Mouse (Mus musculus): ENCODE measurements at regions not wholly inside any gene's neighbourhood (a gene's known extent, or its start where the extent isn't known, plus 50 kb on each side); places are given as distances from the start of the nearest gene placed in this dataset.

DNA sequence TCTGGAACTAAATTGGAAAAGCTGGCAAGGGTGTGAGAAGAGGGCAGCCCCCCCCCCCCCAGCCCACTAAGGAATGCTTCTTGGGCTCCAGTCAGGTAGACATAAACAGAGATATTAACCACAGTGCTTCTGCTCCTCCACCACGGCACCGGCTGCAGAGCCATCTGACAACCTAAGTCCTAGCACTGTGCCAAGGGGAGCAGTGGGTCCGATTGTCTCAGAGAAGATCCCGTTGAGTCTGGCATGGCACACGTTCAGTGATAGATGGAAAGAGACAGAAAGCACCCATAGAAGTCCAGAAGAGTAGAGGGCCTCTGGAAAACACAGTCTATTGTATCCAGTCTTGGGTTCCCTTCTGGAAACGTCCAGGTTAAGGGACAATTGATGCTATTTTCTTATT is 241.4 kb upstream of the Arglu1 start:
- DNase-seq (ENCODE audit: low spot score in 2 of 2), result no peak

DNA sequence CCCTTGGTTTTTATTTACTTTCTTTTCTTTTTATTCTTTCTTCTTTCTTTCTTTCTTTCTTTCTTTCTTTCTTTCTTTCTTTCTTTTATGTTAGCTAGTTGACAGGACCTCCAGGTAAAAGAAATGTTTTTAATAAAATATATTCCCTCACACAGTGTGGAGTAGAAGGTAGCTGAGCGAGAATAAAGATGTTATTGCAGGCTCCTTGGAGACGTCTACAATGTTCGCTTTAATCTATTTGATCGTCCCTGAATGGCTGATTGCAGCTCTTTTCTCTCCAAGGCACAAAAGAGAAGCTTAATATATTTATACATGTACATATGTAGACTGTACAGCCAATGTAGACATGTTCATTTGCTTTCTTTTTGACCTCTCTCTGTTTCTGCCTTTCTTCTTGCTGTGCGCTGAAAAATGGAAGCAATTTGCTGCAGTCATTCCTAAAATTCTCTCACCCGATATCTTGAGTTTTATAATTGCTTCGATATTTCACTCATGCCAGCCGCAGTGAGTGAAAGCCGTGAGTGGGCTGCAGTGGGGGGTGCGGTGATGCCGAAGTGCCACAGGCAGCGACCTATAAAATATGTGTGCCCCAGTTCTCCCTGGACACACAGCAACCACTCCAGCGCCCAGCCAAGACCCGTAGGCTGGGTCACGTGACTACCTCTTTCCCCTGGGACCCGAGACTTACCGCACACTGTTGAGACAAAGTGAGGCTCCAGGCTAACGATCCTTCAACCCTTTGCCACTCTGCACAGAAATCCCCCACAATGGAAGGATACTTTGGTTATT is 237.9 kb upstream of the Arglu1 start:
- DNase-seq (ENCODE audit: low spot score in 2 of 2), result no peak

- DNase-seq (ENCODE audit: low spot score in 2 of 2), result no peak
Measured at GRCm38 (mm10) chr8:8921446-8921845, 231.1 kb upstream of the Arglu1 start.

- no peak for DNase-seq (ENCODE audit: low spot score in 2 of 2)
Measured at GRCm38 (mm10) chr8:8919582-8920503, 229.5 kb upstream of the Arglu1 start.

DNA sequence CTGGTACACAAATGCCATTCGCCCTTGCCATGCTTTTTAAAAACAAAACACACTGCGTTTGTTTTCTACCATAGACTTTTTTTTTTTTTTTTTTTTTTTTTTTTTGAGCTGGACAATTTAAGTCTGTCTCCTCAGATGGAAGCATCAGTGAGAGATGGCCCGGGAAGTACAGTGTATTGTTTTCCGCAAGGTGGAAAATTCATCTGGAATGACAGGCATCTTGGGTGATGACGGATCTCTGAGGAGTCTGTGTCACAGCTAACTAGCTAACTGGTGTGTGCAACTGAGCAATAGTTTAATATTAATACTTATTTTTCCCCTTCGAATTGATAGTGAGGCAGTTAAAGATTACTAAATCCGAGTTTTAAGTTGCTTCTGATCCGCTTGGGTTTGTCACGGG is 228.7 kb upstream of the Arglu1 start:
- DNase-seq (ENCODE audit: low spot score in 2 of 2), result no peak

DNA sequence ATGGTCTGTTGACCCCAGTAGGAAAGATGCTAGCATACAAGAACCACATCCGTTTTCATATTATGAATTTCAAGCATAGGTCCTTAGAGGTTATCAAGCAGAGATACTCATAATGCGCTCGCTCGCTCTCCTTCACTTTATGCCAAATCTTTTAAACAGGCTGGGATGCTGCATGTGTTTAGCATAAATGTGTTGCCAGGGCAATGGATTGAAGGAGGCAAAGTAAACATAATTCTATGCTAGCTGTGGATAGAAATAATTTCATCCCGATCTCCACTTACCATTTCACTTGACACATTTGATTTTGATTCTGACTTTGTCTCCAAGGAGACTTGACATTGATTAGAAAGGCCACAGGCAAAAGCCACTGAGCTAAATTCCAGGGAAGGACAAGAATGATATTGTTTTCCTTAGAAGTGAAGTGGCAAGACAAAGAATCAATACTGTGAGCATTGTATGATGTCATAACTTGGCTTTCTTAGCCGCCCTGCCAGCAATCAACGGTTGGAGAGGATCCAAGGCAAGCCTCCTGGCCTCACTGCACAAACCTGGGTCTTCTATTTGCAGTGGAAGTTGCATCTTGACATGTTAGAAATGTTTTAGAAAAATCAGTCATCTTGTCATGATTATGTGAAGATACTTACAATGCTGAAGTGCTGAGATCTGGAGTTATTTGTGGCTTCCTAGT is 217.3 kb upstream of the Arglu1 start:
- no peak for DNase-seq (ENCODE audit: low spot score in 2 of 2)

- DNase-seq (ENCODE audit: low spot score in 2 of 2), result no peak
Measured at GRCm38 (mm10) chr8:8892996-8893395, 202.7 kb upstream of the Arglu1 start.

DNA sequence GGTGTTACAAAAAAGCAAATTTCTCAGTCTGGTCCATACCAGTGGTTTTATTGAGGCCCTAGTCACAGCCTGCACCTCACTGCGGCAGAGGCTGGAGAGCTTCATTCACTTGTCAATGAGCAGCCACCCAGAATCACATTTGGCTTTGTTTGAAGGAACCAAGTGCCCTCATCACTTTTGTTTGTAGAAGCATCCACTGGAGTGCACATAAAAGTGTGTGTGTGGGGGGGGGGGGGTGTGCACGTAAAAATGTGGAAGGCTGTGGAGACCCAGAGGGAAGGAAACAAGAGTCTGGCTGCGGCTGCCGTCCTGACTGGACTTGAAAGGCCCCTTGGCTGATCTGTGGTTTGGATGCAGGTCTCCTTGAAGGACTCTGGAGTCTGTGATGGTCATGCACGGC is 187.0 kb upstream of the Arglu1 start:
- no peak for DNase-seq (ENCODE audit: low spot score in 2 of 2)

DNA sequence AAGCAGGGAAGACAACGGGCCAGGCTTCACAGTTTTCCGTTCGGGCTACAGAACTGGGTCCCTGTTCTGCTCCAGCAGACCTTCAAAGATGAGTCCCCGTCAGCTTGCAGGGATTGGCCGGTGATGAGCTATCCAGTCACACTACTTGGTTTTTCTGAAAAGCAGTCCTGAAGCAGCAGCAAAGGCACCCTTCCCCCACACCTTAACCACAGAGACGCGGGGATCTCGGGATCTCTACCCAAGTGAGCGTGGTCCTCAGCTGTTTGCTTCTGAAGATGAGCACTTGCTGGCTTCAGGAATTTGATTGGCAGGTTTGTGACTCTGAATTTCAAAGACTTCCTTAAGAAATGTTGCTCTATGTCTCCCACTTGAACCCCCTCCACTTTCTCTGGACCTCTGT is 186.6 kb upstream of the Arglu1 start:
- no peak for DNase-seq (ENCODE audit: low spot score in 2 of 2)

DNA sequence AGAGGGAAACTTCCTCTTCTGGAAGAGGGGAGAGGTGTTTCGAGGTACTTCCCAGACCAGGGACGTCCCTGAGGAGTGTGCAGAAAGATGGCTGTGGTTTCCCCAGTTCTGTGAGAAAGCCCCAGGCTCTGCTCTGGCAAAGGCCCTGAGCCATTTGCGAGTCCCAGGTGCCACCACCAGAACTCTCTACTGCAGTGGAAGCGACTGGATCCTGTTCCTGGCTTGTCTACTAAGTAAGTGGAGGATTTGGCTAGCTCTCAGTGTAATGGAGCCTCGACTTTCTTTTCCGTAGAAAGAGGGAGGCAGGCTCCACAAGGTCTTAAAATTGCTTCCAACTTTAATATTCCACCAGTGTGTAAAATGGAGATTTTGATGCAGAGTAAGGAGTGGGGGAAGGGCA is 186.1 kb upstream of the Arglu1 start:
- DNase-seq (ENCODE audit: low spot score in 2 of 2), result no peak

DNA sequence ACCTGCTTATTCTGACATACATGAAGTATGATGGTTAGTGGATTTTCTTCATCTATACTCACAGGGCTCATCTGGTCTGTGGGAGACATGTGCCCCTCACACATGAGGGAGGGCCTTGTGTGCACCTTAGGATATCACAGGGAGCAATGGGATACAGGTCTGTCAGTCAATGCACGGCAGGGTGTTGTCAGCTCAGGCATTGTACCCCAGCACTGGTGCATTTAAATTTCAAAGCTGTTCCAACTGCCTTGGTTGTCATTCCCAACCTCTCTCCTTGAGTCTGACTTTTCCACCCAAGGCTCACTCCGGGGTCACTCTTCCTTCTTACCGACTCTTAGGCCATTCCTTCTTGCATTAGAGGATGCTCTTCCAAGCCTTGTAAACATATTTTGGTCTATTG is 181.6 kb upstream of the Arglu1 start:
- DNase-seq (ENCODE audit: low spot score in 2 of 2), result no peak

GRCm38 (mm10) chr8:8871039-8871438 is 180.7 kb upstream of the Arglu1 start:
- DNase-seq (ENCODE audit: low spot score in 2 of 2), result no peak

- no peak for DNase-seq (ENCODE audit: low spot score in 2 of 2)
Measured at GRCm38 (mm10) chr8:8870487-8870886, 180.2 kb upstream of the Arglu1 start.

- DNase-seq (ENCODE audit: low spot score in 2 of 2), result no peak
Measured at GRCm38 (mm10) chr8:8869338-8869737, 179.0 kb upstream of the Arglu1 start.

DNA sequence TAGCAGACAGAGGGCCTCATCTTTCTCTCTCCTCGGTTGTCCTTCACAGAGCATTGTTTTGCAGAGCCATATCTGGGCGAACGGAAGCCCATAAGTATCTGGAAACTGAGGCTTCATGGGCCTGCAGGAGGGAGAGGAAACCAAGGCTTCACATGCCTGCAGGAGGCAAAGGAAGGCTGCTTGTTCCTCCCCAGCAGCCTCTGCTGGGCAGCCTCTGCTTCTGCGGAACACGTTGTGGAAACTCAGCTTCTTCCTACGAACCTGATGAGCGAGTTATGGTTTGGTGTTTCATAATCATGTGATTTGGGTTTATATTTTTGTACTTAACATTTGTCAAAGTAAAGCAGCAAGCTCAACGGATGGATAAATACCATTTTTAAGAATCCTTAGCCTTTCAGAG is 177.6 kb upstream of the Arglu1 start:
- no peak for DNase-seq (ENCODE audit: low spot score in 2 of 2)

DNA sequence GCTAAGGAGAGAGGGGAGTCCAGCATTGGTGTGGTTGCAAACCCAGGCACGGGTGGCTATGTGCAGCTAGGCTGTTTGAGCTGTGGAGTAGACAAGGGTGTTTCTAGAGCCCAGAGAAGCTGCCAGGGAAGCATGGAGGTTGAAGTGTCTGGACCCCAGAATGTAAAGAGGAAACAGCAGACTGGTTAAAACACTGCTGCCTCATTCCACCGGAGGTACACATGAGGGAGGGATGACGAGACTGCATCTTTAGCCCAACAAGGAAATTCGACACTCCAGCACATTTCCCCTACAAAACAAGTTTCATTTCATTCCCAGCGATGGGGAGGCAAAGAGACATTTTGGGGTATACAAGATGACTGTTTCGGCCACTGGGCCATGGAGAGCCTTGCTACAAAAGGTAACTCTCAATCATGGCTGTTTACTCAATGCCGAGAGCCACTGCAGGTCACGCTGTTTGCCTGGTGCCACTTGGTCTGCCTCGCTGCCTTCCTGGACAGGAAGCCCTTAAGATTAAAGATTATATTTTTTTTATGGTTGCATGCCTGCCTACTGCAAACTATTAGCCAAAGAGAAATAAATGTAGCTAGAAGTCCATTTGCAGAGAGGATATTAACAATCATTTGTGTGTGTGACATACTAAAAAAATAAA is 176.9 kb upstream of the Arglu1 start:
- no peak for DNase-seq (ENCODE audit: low spot score in 2 of 2)

- DNase-seq (ENCODE audit: low spot score in 2 of 2), result no peak
Measured at GRCm38 (mm10) chr8:8862767-8863166, 172.4 kb upstream of the Arglu1 start.

GRCm38 (mm10) chr8:8861331-8861940 is 171.1 kb upstream of the Arglu1 start:
- no peak for DNase-seq (ENCODE audit: low spot score in 2 of 2)

DNA sequence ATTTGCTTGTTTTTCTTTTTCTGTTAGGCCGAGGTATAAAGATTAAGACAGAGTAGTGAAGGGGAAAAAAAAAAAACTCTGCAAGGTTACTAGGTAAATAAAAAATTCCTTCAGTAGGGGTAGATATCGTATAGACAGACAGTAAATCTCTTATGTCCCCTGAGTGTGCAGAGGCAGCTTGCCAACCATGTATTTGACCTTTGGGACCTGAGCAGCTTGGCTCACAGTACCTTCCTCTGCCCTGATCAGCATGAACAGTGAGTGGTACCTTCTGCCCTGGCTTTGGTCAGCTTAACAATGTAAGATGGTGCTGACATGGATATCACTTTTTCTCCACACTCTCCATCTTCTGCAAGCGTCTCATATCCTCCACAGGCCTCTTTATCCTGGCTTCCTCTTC is 168.3 kb upstream of the Arglu1 start:
- DNase-seq (ENCODE audit: low spot score in 2 of 2), result no peak

- DNase-seq (ENCODE audit: low spot score in 2 of 2), result no peak
Measured at GRCm38 (mm10) chr8:8852656-8853366, 162.5 kb upstream of the Arglu1 start.
